In the genomic region with DNA sequence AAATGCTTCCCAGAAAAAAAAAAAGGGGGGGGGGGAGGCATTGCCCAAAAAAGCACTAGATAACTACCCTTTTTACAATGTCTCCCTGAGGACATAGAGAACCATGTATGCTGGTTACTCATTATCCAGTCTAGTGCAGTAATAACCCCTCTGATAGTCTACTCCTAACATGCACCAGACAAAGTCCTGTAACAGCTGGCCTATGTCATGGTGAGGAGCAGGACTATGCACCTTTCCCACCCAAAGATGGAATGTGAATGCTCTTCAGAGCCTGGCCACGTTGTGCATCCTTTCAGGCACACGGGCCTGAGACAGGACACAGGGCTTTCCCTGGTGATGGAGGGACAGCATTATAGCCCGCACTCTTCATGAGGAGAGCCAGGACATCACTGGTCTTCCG, we compare ENCODE assay signal across 9 mouse cellular contexts.
DNase-seq lines count a peak whose midpoint lies in the region; ATAC-seq lines count a peak whose summit lies in the region.
"Had no signal": no experiment of that assay in that cellular context is flagged by ENCODE, and none has a peak within 500 bp of the region (broad histone marks: within the 10 kb centered on the region; RNA-seq: fewer than 3 reads in every experiment).

No protein-coding gene starts in this region.

- H3K9me3 ChIP-seq in liver, embryonic 13.5 days (replicated peaks), result no peaks in the 10 kb centered on the region
- H3K9me3 ChIP-seq in liver, embryonic 11.5 days (ENCODE audit: control insufficient read depth, low read length), result no peaks in the 10 kb centered on the region
- H3K9me3 ChIP-seq in hindbrain, embryonic 15.5 days, result no peaks in the 10 kb centered on the region
- no peaks in the 10 kb centered on the region for H3K9me3 ChIP-seq in neural tube, embryonic 15.5 days (replicated peaks)
- H3K9me3 ChIP-seq: limb, embryonic 13.5 days had no signal

- ATAC-seq in liver, embryonic 13.5 days (ENCODE audit: low read depth), result peak; percentile 68; the same call in 1 of the 2 replicates
- no peak for ATAC-seq in liver, embryonic 11.5 days (replicated peaks; ENCODE audit: low FRiP score)
- peak; percentile 40 for ATAC-seq in hindbrain, embryonic 15.5 days (ENCODE audit: low FRiP score, low read depth)
- peak; percentile 46 for ATAC-seq in neural tube, embryonic 15.5 days (ENCODE audit: low FRiP score)
- no peak for ATAC-seq in erythroblast, adult 5-6 weeks (replicated peaks; ENCODE audit: low FRiP score, poor library complexity, severe bottlenecking)

- no peaks in the 10 kb centered on the region for H3K27me3 ChIP-seq in liver, embryonic 13.5 days
- no peaks in the 10 kb centered on the region for H3K27me3 ChIP-seq in liver, embryonic 11.5 days (replicated peaks; ENCODE audit: control insufficient read depth, insufficient read depth, low read length)
- H3K27me3 ChIP-seq in hindbrain, embryonic 15.5 days, result no peaks in the 10 kb centered on the region
- H3K27me3 ChIP-seq in neural tube, embryonic 15.5 days (replicated peaks), result no peaks in the 10 kb centered on the region
- H3K27me3 ChIP-seq: limb, embryonic 13.5 days had no signal

- no peak overlapping the region for H3K4me2 ChIP-seq in liver, embryonic 13.5 days
- H3K4me2 ChIP-seq in liver, embryonic 11.5 days, result no peak overlapping the region
- H3K4me2 ChIP-seq in hindbrain, embryonic 15.5 days, result no peak overlapping the region
- no peak overlapping the region for H3K4me2 ChIP-seq in neural tube, embryonic 15.5 days
- H3K4me2 ChIP-seq: limb, embryonic 13.5 days had no signal

- H3K4me3 ChIP-seq in liver, embryonic 13.5 days (replicated peaks), result no peak overlapping the region
- no peak overlapping the region for H3K4me3 ChIP-seq in liver, embryonic 11.5 days (ENCODE audit: low read depth, low read length)
- no peak overlapping the region for H3K4me3 ChIP-seq in hindbrain, embryonic 15.5 days
- no peak overlapping the region for H3K4me3 ChIP-seq in neural tube, embryonic 15.5 days (replicated peaks)
- H3K4me3 ChIP-seq: limb, embryonic 13.5 days had no signal

- 58% methylated on average over 4 of the region's 4 CpGs for WGBS in liver, embryonic 13.5 days (ENCODE audit: insufficient replicate concordance)
- WGBS in liver, embryonic 11.5 days, result 68% methylated on average over 4 of the region's 4 CpGs
- 67% methylated on average over 4 of the region's 4 CpGs for WGBS in hindbrain, embryonic 15.5 days
- WGBS in neural tube, embryonic 15.5 days, result 58% methylated on average over 4 of the region's 4 CpGs

- H3K36me3 ChIP-seq in liver, embryonic 13.5 days, result no peaks in the 10 kb centered on the region
- no peaks in the 10 kb centered on the region for H3K36me3 ChIP-seq in liver, embryonic 11.5 days (ENCODE audit: control insufficient read depth, insufficient read depth, low read length)
- no peaks in the 10 kb centered on the region for H3K36me3 ChIP-seq in hindbrain, embryonic 15.5 days
- no peaks in the 10 kb centered on the region for H3K36me3 ChIP-seq in neural tube, embryonic 15.5 days
- H3K36me3 ChIP-seq: limb, embryonic 13.5 days had no signal

- 0 out of 2 replicates have a peak, but pooled peaks cover 5% of the 10 kb centered on the region for H3K4me1 ChIP-seq in liver, embryonic 13.5 days (replicated peaks)
- peaks cover 3% of the 10 kb centered on the region for H3K4me1 ChIP-seq in liver, embryonic 11.5 days (replicated peaks; ENCODE audit: control insufficient read depth, insufficient read depth, low read length)
- H3K4me1 ChIP-seq in hindbrain, embryonic 15.5 days (replicated peaks), result peaks cover 28% of the 10 kb centered on the region
- peaks cover 38% of the 10 kb centered on the region for H3K4me1 ChIP-seq in neural tube, embryonic 15.5 days

- DNase-seq in liver, embryonic 13.5 days, result no peak
- DNase-seq in liver, embryonic 11.5 days (ENCODE audit: low spot score), result no peak
- peak; percentile 31 to 58 for DNase-seq in kidney, postnatal 36 days
- DNase-seq in thymus, postnatal 10 days (ENCODE audit: low spot score in 2 of 2), result no peak
- no peak for DNase-seq in adrenal gland, adult 2 months

- H3K9ac ChIP-seq in liver, embryonic 13.5 days, result no peak overlapping the region
- H3K9ac ChIP-seq in liver, embryonic 11.5 days (ENCODE audit: low read depth, low read length), result no peak overlapping the region
- H3K9ac ChIP-seq in hindbrain, embryonic 15.5 days, result no peak overlapping the region
- H3K9ac ChIP-seq in neural tube, embryonic 15.5 days (replicated peaks), result no peak overlapping the region
- H3K9ac ChIP-seq: limb, embryonic 13.5 days had no signal

- no peak overlapping the region for H3K27ac ChIP-seq in liver, embryonic 13.5 days
- H3K27ac ChIP-seq in liver, embryonic 11.5 days (ENCODE audit: low read depth, low read length), result no peak overlapping the region
- peak overlapping the region; percentile 59 for H3K27ac ChIP-seq in hindbrain, embryonic 15.5 days (replicated peaks)
- H3K27ac ChIP-seq in neural tube, embryonic 15.5 days (replicated peaks), result peak overlapping the region; percentile 46; the same call in 1 of the 2 replicates
- H3K27ac ChIP-seq: limb, embryonic 13.5 days had no signal

Comparison
In these comparisons a context has a peak if more than half of its experiments do, and no peak if none do; other contexts are left out.
1. ATAC-seq: peak in liver, embryonic 13.5 days (single experiment), hindbrain, embryonic 15.5 days (single experiment) and neural tube, embryonic 15.5 days (single experiment); none in liver, embryonic 11.5 days (single experiment) and erythroblast, adult 5-6 weeks (single experiment).
2. DNase-seq: peak in kidney, postnatal 36 days (2 of 2); none in liver, embryonic 13.5 days (single experiment), liver, embryonic 11.5 days (single experiment), thymus, postnatal 10 days (0 of 2) and adrenal gland, adult 2 months (single experiment).
3. H3K27ac ChIP-seq: peak in hindbrain, embryonic 15.5 days (single experiment) and neural tube, embryonic 15.5 days (single experiment); none in liver, embryonic 13.5 days (single experiment) and liver, embryonic 11.5 days (single experiment).